Mouse (Mus musculus) heart, embryonic 15.5 days (tissue): ENCODE measurements around the gene Smyd3. TPM values are rescaled to one million over a fixed set of nuclear protein-coding genes. Genes with fewer than 3 reads are reported as not detected.
A peak's percentile ranks its signal among the peaks of the same experiment; 100 is the strongest.

ENCODE experiments used
- ATAC-seq: fragments of 200-750 bp; cut with Nextera tagmentation; replicated peaks from 2 replicates; pipeline ENCODE4 v1.8.0; 2017; ENCODE audit warnings: low read depth, moderate TSS enrichment; ENCODE audit not compliant: insufficient number of reproducible peaks, insufficient read depth, low FRiP score
- H3K27ac ChIP-seq: fragments of 300-500 bp; sonication (generic); 2 replicates; pipeline ENCODE4 v1.5.1; 2015; ENCODE audit warnings: mild to moderate bottlenecking, inconsistent platforms
- H3K27me3 ChIP-seq: fragments of 300-500 bp; sonication (generic); 2 replicates; pipeline ENCODE4 v1.6.1; 2015; ENCODE audit warnings: inconsistent platforms
- H3K36me3 ChIP-seq: fragments of 300-500 bp; sonication (generic); 2 replicates; pipeline ENCODE4 v1.6.1; 2015; ENCODE audit warnings: mild to moderate bottlenecking, inconsistent platforms
- H3K4me1 ChIP-seq: fragments of 300-500 bp; sonication (generic); replicated peaks from 2 replicates; pipeline ENCODE4 v1.6.1; 2015; ENCODE audit warnings: inconsistent platforms
- H3K4me2 ChIP-seq: fragments of 300-500 bp; sonication (generic); 2 replicates; pipeline ENCODE4 v1.6.1; 2015; ENCODE audit warnings: inconsistent platforms, mild to moderate bottlenecking, moderate library complexity
- H3K4me3 ChIP-seq: fragments of 300-500 bp; sonication (generic); 2 replicates; pipeline ENCODE4 v1.5.1; 2015; ENCODE audit warnings: mild to moderate bottlenecking, inconsistent platforms
- H3K9ac ChIP-seq: fragments of 300-500 bp; sonication (generic); 2 replicates; pipeline ENCODE4 v1.6.1; 2015; ENCODE audit warnings: mild to moderate bottlenecking, inconsistent platforms
- H3K9me3 ChIP-seq: fragments of 300-500 bp; sonication (generic); replicated peaks from 2 replicates; pipeline ENCODE4 v1.6.1; 2016; ENCODE audit warnings: inconsistent platforms
- WGBS: fragments of 180-500 bp; shearing (Covaris S2); methylation state at CpG from one replicate; pipeline ENCODE4 v1.1.7; 2015; ENCODE audit warnings: mixed read lengths; 5-methylcytosine and 5-hydroxymethylcytosine counted together
- polyA plus RNA-seq: library from polyadenylated mRNA; unstranded; fragments of >200 nt; fragmentation: Nextera tagmentation; extraction: Ambion mirVana; gene quantifications from 2 replicates; pipeline ENCODE4 v1.2.1, GENCODE M21; 2015

The Smyd3 gene
- polyA plus RNA-seq, 1 experiment from 2014 or later = 9.1 TPM

GRCm38 (mm10) chr1:179207846-179208595 is 309.8 kb downstream of the Smyd3 start:
- Histone ChIP-seq H3K9ac (no peak overlapping the region), H3K4me1 (no peaks in the 10 kb centered on the region), H3K36me3 (no peaks in the 10 kb centered on the region), H3K27me3 (no peaks in the 10 kb centered on the region), H3K4me2 (no peak overlapping the region), H3K9me3 (no peaks in the 10 kb centered on the region), H3K27ac (no peak overlapping the region), H3K4me3 (no peak overlapping the region)
- no peak for ATAC-seq
- 80% methylated on average over 12 of the region's 12 CpGs for WGBS

GRCm38 (mm10) chr1:179207180-179207741 is 310.6 kb downstream of the Smyd3 start:
- H3K9me3 ChIP-seq = no peaks in the 10 kb centered on the region
- 64% methylated on average over 9 of the region's 9 CpGs for WGBS
- no peaks in the 10 kb centered on the region for H3K4me1 ChIP-seq
- H3K4me2 ChIP-seq = no peak overlapping the region
- no peaks in the 10 kb centered on the region for H3K27me3 ChIP-seq
- H3K9ac ChIP-seq = no peak overlapping the region
- ATAC-seq = no peak
- no peak overlapping the region for H3K27ac ChIP-seq
- no peaks in the 10 kb centered on the region for H3K36me3 ChIP-seq
- no peak overlapping the region for H3K4me3 ChIP-seq

- peaks cover 12% of the 10 kb centered on the region for H3K4me1 ChIP-seq
- 85% methylated on average over 9 of the region's 9 CpGs for WGBS
- peak overlapping the region; percentile 15; the same call in 1 of the 2 replicates for H3K27ac ChIP-seq
- no peaks in the 10 kb centered on the region for H3K9me3 ChIP-seq
- no peak for ATAC-seq
- H3K9ac ChIP-seq = no peak overlapping the region
- no peaks in the 10 kb centered on the region for H3K27me3 ChIP-seq
- no peak overlapping the region for H3K4me3 ChIP-seq
- H3K36me3 ChIP-seq = no peaks in the 10 kb centered on the region
- H3K4me2 ChIP-seq = no peak overlapping the region
These were observed 319.2 kb downstream of the Smyd3 start for GRCm38 (mm10) chr1:179198517-179199200.

- 53% methylated on average over 11 of the region's 11 CpGs for WGBS
- peaks cover 12% of the 10 kb centered on the region for H3K4me1 ChIP-seq
- H3K36me3 ChIP-seq = no peaks in the 10 kb centered on the region
- no peak overlapping the region for H3K4me3 ChIP-seq
- ATAC-seq = no peak
- peak overlapping the region; percentile 15; the same call in 1 of the 2 replicates for H3K27ac ChIP-seq
- H3K9me3 ChIP-seq = no peaks in the 10 kb centered on the region
- no peak overlapping the region for H3K9ac ChIP-seq
- H3K4me2 ChIP-seq = no peak overlapping the region
- H3K27me3 ChIP-seq = no peaks in the 10 kb centered on the region
These were observed 319.9 kb downstream of the Smyd3 start for GRCm38 (mm10) chr1:179197821-179198516.

- Histone ChIP-seq H3K4me2 (no peak overlapping the region), H3K27me3 (no peaks in the 10 kb centered on the region), H3K9me3 (no peaks in the 10 kb centered on the region), H3K27ac (no peak overlapping the region), H3K9ac (no peak overlapping the region), H3K36me3 (no peaks in the 10 kb centered on the region), H3K4me3 (no peak overlapping the region), H3K4me1 (peaks cover 12% of the 10 kb centered on the region)
- ATAC-seq = no peak
- WGBS = 66% methylated on average over 4 of the region's 4 CpGs
These were observed 320.7 kb downstream of the Smyd3 start for GRCm38 (mm10) chr1:179197156-179197555.

- Histone ChIP-seq H3K36me3 (no peaks in the 10 kb centered on the region), H3K27me3 (no peaks in the 10 kb centered on the region), H3K9ac (no peak overlapping the region), H3K9me3 (no peaks in the 10 kb centered on the region), H3K4me1 (peaks cover 12% of the 10 kb centered on the region), H3K4me2 (no peak overlapping the region), H3K4me3 (no peak overlapping the region), H3K27ac (no peak overlapping the region)
- no peak for ATAC-seq
These were observed 321.4 kb downstream of the Smyd3 start for GRCm38 (mm10) chr1:179196422-179196821.

GRCm38 (mm10) chr1:179192781-179193180 is 325.1 kb downstream of the Smyd3 start:
- Histone ChIP-seq H3K36me3 (no peaks in the 10 kb centered on the region), H3K4me1 (peaks cover 12% of the 10 kb centered on the region), H3K27me3 (no peaks in the 10 kb centered on the region), H3K27ac (no peak overlapping the region), H3K4me2 (no peak overlapping the region), H3K9ac (no peak overlapping the region), H3K9me3 (no peaks in the 10 kb centered on the region), H3K4me3 (no peak overlapping the region)
- no peak for ATAC-seq
- WGBS = 84% methylated on average over 11 of the region's 11 CpGs

GRCm38 (mm10) chr1:179190837-179191236 is 327.0 kb downstream of the Smyd3 start:
- Histone ChIP-seq H3K9me3 (no peaks in the 10 kb centered on the region), H3K4me1 (peaks cover 9% of the 10 kb centered on the region), H3K9ac (no peak overlapping the region), H3K4me3 (no peak overlapping the region), H3K4me2 (no peak overlapping the region), H3K27ac (no peak overlapping the region), H3K27me3 (no peaks in the 10 kb centered on the region), H3K36me3 (no peaks in the 10 kb centered on the region)
- no peak for ATAC-seq
- 58% methylated on average over 2 of the region's 2 CpGs for WGBS

- Histone ChIP-seq H3K36me3 (no peaks in the 10 kb centered on the region), H3K4me3 (no peak overlapping the region), H3K4me1 (peaks cover 9% of the 10 kb centered on the region), H3K9ac (no peak overlapping the region), H3K4me2 (no peak overlapping the region), H3K27ac (no peak overlapping the region), H3K9me3 (no peaks in the 10 kb centered on the region), H3K27me3 (no peaks in the 10 kb centered on the region)
- 91% methylated on average over 3 of the region's 3 CpGs for WGBS
- ATAC-seq = no peak
These were observed 330.7 kb downstream of the Smyd3 start for GRCm38 (mm10) chr1:179187171-179187570.

- H3K9ac ChIP-seq = no peak overlapping the region
- H3K27me3 ChIP-seq = no peaks in the 10 kb centered on the region
- no peak for ATAC-seq
- H3K36me3 ChIP-seq = no peaks in the 10 kb centered on the region
- no peaks in the 10 kb centered on the region for H3K9me3 ChIP-seq
- no peak overlapping the region for H3K4me3 ChIP-seq
- H3K4me2 ChIP-seq = no peak overlapping the region
- H3K27ac ChIP-seq = no peak overlapping the region
- H3K4me1 ChIP-seq = no peaks in the 10 kb centered on the region
- WGBS = 78% methylated on average over 4 of the region's 4 CpGs
These were observed 333.2 kb downstream of the Smyd3 start for GRCm38 (mm10) chr1:179184631-179185030.

GRCm38 (mm10) chr1:179183499-179183898 is 334.3 kb downstream of the Smyd3 start:
- Histone ChIP-seq H3K36me3 (no peaks in the 10 kb centered on the region), H3K27me3 (no peaks in the 10 kb centered on the region), H3K4me1 (no peaks in the 10 kb centered on the region), H3K27ac (no peak overlapping the region), H3K4me2 (no peak overlapping the region), H3K9ac (no peak overlapping the region), H3K4me3 (no peak overlapping the region), H3K9me3 (no peaks in the 10 kb centered on the region)
- WGBS = 84% methylated on average over 6 of the region's 6 CpGs
- ATAC-seq = no peak
